Mouse (Mus musculus) urinary bladder, adult 18-20 months (tissue): Measurements from ENCODE around the gene Ltk.
A peak's percentile ranks its signal among the peaks of the same experiment; 100 is the strongest.
"Not testable (repeated sequence)": the region's sequence is repeated elsewhere in the genome, so short reads cannot be mapped to it uniquely, and the experiment has no call there.

Experiments used
- DNase-seq, 2 experiments: peaks; one replicate each; pipeline ENCODE4 v3.0.0; 2022; ENCODE audit warnings: low spot score in 2 of 2, mixed read lengths in 2 of 2

Gene Ltk

GRCm38 (mm10) chr2:119758844-119759835 lies 1.1 kb downstream of the Ltk start:
- DNase-seq, result no peak

GRCm38 (mm10) chr2:119758101-119758843 lies 2.0 kb downstream of the Ltk start:
- DNase-seq, result peak in 1 of 2 experiments; percentile 51

- no peak for DNase-seq
Measured at GRCm38 (mm10) chr2:119757601-119758100, 2.6 kb downstream of the Ltk start.

DNA sequence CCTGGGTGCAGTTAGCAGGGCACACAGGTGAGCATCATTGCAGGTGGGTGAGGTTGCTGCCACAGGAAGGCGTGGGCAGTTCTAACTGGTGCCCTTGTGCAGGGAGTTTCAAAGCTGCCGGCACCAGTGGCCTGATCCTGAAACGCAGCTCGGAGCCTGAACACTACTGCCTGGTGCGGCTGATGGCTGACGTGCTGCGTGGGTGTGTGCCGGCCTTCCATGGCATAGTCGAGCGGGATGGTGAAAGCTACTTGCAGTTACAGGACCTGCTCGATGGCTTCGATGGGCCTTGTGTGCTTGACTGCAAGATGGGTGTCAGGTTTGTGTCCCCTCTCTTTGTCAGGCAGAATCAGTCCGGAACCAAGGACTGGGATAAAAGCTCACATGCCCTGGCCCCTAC lies 11.0 kb downstream of the Ltk start:
- no peak for DNase-seq

DNA sequence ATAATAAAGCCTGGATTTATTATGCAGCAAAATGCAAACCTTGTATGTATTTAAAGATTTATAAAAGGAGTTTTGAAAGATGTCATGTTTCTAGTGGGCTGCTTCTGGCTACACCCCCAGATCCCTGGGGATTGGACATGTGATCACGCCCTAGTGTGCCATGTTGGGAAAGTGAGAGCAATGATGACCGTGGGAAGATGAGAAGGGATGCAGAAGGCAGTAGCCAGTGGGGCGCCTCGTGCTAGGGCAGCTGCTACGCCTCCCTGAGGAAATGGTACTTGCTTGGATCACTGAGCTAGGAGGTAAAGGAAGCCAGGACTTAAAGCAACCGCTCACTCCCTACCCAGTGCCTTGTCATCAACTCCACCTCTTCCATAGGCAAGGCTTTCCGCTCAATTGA lies 12.7 kb downstream of the Ltk start:
- DNase-seq, result no peak

- no peak for DNase-seq
Measured at GRCm38 (mm10) chr2:119745281-119745680, 14.9 kb downstream of the Ltk start.

DNA sequence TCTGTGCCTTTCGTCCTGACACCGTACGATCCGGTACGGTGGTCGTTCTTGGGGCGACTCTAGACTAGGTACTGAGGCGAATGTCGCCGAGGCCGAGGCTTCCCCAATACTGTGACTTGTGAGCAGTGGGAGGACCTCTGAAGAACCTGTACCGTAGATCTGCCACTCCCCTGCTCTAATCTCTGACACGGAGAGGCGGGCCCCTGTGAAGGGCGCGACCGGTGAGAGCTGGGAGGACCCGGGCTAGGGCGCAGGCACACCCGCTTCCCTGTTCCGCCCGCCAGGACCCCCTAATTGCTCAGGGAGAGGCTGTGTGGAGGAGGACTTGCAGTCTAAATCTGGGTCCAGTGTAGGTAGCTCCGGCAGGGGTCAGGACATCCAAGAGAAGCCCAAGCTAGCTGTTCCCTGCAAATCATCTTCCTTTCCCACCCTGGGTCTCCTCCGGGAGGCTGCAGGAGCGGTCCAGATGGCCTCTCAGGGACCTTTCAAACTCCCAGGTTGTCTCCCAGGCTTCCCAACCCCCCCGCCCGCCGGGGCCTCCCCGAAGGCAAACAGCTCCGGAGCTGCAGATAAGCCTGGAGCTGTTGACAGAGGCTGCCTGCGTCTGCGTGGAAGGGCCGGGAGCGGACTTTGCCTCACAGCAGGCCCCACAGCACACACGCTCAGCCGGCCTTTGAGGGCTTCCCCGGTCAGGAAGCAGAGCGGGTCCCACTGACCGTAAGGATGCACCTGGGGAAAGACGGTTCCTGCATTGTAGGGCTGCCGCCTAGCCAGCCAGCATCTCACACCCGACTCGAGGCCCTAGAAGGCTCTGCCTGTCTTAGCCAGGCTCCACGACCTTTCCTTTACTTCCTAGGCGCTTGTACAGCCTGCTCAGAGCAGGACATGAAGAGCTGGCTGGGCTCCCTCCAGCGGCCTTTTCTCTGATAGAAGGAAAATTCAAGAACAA lies 15.8 kb downstream of the Ltk start:
- peak; percentile 47 to 52 for DNase-seq

- no peak for DNase-seq
Measured at GRCm38 (mm10) chr2:119743808-119744162, 16.4 kb downstream of the Ltk start.

- no peak for DNase-seq
Measured at GRCm38 (mm10) chr2:119743176-119743807, 16.9 kb downstream of the Ltk start.

- peak in 1 of 2 experiments; percentile 49 for DNase-seq
Measured at GRCm38 (mm10) chr2:119742461-119743175, 17.6 kb downstream of the Ltk start.

DNA sequence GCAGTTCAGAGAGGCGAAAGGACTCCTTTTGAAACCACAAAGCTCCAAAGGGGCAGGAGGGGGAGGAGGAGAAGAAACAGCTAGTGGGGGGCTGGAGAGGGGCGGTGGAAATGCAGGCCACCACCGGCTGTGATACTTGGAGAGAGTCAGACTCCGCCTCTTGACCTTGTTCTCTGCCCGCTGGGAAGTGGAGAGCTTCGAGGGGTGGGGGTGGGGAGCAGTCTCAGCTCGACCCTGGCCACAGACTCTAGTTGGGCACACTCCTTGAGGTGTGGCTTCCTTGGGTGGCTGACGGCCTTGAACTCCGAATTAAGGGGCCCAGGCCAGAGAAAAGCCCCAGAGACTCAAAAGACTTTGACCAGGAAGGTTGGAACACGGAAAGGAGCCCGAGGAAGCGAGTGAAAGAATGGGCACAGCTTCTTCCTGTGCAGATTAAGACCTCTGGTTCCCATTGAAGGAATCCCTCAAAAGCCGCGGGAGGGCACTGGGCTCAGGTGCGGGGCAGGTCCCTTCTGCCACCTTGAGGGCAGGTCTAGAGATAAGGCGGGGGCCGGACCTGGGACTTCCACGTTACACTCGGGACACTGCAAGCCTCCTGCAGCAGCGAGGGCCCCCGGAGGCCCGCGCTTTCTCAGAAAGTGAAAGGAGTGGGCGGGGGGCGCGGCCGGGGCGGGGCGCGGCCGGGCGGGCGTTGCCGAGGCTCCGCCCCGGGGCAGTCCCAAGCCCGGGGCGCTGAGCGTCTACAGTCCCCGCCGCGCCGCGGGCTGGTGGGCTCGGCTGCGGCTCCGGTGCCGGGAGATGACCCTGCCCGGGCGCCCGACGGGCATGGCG lies 18.4 kb downstream of the Ltk start, which contains the start of gene Itpka:
Gene Itpka, plus strand, starts transcription at position 757 of the 831 bp plus-strand sequence.
- peak in 1 of 2 experiments; percentile 55 for DNase-seq

GRCm38 (mm10) chr2:119740567-119740966 lies 19.7 kb downstream of the Ltk start:
- DNase-seq, result no peak

DNA sequence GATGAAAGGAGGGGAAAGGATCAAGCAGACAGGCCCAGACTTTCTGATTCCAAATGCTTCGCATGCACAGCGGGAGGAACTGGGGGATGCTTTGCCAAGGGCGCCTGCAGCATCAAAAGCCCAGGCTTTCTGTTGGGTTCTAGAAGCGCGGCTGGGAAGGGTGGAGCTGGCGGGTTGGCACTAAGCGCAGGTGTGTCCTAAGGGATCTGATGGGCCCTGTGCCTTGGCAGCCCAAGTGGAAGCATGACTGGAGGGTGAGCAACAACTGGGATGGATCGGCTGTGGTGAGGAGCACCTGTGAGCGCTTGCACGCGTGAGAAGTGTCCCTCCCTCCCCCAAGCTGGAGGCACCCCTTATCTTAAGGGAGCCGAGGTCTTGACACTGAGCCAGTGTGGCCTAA lies 23.1 kb downstream of the Ltk start:
- no peak for DNase-seq

DNA sequence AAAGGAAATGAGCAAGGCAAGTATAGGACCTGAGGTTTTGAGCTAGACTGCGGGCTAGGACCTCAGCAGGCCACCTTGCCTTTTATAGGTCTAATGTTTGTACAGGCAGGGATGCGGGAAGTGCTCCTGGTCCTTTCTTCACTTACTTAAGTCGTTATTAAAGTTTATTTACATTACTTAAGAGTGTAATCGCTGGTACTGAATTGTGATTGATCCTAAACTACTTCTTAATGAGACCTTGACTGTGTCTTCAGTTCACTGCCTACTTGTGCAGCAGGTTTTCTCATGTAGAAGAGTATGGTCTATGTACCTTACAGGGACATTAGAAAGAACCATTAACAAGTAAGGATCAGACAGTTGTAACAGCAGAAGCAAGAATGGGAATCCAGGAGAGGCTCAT lies 29.5 kb downstream of the Ltk start:
- DNase-seq, result no peak

GRCm38 (mm10) chr2:119727762-119728416 lies 32.3 kb downstream of the Ltk start:
- DNase-seq, result no peak

DNA sequence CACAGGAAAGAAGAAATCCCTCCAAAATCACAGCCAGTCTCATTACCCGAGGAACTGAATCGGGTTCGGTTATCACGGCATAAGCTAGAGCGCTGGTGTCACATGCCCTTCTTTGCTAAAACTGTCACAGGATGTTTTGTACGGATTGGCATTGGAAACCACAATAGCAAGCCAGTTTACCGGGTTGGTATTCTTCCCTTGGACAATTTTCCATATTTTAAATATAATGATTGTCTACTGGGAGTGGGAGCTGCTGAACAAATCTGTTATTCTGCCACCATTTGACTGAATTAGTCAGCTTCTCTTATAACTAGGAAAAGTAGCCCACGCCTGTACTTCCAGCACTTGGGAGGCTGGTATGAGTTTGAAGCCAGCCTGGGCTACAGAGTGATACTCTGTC lies 39.2 kb downstream of the Ltk start:
- no peak for DNase-seq

GRCm38 (mm10) chr2:119715868-119716267 lies 44.4 kb downstream of the Ltk start:
- DNase-seq, result not testable (repeated sequence)

DNA sequence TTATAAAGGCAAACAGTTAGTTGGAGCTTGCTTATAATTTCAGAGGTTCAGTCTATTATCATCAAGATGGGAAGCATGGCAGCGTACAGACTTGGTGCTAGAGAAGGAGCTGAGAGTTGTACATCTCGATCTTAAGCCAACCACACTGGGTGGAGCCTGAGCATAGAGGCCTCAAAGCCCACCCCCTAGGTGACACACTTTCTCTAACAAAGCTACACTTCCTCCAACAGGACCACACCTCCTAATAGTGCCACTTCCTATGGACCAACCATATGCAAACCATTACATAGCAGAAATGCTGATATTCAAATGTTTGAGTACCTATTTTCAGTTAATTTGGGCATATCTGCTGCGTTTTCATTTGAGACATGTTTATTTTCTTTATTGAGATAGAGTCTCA lies 50.2 kb downstream of the Ltk start:
- DNase-seq, result no peak

GRCm38 (mm10) chr2:119707676-119708075 lies 52.6 kb downstream of the Ltk start:
- no peak for DNase-seq
